Mouse (Mus musculus) cerebellum, postnatal 14 days (tissue): ENCODE results near the gene Tenm2.
A peak's percentile ranks its signal among the peaks of the same experiment; 100 is the strongest.

Experiments used
- DNase-seq, 2 experiments: peaks; one replicate each; pipeline ENCODE4 v3.0.0; 2021; ENCODE audit warnings: mixed read lengths in 2 of 2

Tenm2 gene

DNA sequence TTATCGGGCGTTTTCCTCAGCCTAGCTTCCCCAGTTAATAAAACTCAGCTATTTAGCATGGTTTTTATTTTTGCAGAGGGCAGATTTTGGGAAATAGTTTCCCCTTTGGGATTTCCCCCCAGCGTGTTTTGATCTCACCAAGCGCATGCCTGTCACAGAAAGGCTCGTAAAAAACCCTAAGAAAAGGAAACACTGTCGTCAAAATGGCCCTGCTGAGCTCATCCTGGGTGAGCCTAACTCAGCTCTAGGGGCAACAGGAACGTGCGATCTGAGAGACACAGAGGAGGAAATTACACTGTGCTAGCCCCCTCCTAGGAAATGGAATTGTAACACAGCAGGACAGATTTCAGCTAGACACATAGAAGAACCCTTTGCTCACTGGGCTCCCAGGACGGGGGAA is 1204.0 kb downstream of the Tenm2 start:
- no peak for DNase-seq

DNA sequence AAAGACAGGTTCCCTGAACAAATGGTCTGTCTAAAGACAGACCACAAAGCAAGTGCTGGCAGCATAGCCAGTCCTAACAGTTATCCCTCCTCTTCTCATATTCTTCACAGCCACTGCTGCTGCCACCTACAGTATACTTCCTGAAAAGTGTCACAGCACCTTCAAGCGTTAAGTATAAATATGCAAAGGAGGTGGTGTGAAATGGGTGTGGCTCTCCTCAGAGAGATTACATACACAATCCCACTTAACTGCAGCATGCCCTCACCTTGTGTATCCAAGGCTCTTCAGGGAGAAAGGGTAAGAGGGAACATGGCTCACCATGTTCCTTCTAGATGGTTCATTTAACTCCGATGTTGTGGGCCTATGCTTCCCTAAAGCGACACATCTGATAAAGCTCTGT is 1215.8 kb downstream of the Tenm2 start:
- no peak for DNase-seq

DNA sequence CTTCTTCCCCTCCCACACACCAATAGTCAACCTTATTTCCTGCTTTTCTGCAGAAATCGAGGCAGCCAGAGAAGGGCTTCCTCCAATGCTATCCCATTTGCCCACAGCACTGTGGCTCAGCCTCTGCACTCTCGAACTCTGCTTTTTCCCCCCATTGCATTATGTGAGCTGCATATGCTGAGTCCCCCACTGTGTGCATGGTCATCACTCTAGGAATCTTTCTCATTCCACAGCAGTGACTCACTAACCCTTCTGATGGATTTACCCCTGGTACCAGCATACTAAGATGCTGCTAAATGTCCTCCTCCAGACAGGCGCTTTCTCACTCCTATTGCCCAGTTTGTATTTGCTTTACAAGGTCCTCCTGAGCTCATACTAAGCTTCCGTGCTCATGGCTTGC is 1222.6 kb downstream of the Tenm2 start:
- DNase-seq: no peak

DNA sequence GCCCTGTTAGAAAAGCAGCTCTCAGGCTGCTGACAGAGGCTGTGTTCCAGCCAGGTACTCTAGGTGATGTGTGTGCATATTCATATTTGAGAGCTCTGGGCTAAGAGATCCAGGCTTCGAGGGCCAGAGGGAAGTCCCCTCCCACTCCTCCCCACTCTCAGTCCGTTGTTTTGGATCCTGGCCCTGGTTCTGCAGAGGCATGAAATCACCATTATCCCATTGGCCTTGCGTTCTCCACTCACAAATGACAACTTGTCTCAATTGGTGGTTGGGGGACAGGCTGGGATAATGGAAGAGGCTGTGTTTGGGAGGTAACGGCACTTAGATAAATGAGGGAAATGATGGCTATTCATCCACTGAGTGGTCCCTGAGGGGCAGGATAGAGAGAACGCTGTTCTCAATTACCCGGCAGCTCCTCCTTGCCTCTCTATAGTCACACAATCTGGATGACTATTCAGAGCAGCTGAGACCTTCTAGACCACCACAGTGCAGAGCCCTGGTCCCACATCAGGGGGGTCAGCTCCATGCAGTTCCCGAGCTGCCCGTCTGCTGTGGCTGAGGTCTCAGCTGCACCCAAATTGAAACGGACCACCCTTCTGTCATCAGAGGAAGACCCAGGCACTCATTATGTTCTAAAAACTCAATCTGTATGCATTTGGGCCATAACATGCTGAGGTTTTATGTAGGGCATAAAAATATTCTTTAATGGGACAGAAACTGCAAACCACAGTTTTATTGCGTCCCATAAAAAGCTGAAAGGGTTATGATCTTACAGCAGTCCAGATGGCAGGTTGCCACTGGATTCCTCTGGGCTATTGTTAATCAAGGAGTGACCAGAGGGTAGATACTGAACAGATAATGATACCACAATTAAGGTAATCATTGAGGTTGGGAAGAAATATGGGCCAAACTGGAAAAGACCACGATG is 1226.2 kb downstream of the Tenm2 start:
- DNase-seq: no peak

DNA sequence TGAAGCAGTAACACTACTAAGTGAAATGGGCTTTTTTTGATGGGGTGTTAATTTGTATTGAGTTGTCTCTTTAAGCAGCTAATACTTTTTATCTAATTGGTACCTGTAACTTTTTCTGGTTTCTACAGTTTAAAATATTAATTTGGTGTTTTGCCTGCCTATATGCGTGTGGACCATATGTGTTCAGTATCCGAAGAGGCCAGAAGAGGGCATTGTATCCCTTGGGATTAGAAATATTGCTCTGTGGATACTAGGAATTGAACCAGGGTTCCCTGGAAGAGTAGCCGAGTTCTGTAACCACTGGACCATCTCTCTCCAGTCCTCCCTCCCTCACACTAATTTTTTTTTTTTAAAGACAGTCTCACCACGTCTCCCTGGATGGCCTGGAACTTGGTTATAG is 1232.9 kb downstream of the Tenm2 start:
- no peak for DNase-seq

DNA sequence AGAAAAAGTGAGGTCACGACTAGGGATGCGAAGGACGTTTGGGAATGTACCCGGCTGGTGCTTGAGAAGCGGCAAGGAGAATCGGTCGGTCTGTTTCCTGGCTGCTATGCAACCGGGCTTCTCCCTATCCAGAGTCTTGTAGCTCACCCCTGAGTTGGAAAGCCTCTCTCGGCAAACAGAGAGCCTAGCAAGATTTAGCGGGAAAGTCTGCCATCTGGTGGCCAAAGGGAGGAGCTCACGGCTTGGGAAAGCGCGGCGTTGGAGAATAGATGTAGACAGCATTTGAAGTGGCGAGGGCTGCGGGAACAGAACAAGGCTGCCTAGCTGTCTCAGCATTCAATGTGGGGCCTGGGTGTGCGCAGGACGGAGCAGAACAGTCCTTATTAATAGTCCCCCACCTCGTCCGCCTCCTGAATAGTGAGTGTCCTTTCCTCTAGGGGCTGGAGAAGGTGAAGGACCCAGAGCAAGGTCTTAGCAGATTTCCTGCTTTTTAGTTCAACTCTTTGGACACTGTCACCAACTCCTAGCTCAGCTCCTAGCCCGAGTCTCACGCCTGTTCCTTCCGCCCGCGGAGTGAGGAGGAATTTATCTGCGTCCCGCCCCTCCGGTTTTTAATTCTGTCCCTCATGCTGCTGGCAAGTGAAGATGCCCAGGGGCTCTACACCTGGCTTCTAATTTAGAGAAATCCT is 1234.3 kb downstream of the Tenm2 start:
- peak; percentile 95 for DNase-seq

DNA sequence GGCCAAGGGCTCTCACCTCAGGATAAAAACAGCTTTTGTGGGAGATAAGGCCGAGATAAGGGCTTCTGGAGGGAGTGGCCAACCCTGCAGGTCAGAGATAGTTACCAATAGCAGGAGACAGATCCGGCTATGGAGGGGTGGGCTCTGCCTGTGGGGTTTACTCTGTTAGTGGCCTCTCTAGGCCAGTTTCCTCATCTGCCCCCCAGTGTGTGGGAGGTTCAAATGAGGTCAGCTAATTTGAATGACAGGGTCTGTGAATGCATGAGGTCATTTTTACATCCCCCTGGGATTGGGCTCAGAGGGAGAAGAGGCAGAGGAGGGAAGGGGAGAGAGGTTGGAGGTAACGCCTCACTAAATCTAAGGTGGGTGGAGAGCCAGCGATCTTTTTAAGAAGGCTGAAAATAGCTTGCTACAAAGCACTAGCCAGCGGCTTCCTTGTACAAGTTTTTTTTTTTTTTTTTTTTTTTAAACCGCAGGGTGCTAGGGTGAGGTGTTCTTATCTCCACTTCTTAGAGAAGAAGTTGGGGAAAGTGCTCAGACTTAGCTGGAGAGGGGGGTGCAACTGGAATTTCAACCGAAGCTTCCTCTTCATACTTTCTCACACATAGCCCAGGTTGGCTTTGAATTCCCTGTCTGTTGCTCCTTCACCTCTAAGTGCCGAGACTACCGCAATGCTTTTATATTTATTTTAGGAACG is 1235.0 kb downstream of the Tenm2 start:
- no peak for DNase-seq

DNA sequence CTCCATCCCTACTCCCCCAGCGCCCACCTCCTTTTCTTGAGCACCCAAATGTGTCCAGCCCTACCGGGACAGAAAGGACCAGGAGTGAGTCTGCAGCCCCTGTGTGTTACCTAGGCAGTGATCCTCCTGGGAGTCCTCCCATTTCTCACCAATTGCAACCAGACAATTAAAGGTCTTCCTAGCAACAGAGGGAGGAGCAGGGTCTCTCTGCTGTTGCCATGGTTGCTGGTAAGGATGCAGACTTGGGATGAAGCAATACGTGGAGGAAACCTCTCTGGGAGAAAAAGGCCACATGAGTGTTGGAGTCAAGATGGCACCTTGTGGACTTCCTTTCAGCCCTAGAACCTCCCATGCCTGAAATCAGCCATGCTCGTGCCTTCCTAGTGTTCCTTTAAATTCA is 1235.7 kb downstream of the Tenm2 start:
- no peak for DNase-seq

DNA sequence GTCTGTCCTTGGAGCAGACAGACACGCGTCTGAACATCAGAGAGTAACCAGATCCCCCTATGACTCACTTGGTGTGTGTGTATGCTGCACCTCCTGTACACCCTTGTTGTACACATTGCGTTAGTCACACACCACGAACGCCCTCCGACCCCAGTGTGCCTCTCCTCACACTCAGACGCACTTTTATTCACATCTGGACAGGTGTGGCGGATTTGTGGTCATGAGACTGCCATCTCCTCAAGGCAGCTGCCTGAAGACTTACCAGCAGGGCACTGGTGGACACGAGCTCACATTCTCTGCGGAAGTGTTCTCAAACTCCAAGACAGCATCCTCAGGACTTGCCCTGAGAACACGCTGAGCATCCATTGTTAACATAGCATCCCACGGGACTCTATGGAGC is 1237.7 kb downstream of the Tenm2 start:
- DNase-seq: no peak

DNA sequence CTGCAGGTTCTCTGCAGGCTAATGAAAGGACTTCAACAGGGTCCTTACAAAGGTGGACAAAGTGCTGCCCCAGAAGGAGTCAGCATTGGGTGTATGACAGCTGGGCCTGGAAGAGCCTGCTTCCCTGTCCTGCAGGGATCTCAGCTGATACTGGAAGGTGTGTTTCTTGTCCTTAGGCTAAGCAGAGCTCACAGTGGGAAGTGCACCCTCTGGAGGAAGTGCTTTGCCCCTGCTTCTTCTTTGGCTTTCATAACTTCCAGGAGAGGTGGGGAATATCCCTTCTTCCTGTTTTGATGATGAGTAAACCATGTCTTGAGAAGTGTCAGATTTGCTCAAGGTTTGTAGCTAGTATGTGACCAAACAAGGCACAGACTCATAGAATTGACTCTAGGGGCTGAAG is 1240.5 kb downstream of the Tenm2 start:
- no peak for DNase-seq

DNA sequence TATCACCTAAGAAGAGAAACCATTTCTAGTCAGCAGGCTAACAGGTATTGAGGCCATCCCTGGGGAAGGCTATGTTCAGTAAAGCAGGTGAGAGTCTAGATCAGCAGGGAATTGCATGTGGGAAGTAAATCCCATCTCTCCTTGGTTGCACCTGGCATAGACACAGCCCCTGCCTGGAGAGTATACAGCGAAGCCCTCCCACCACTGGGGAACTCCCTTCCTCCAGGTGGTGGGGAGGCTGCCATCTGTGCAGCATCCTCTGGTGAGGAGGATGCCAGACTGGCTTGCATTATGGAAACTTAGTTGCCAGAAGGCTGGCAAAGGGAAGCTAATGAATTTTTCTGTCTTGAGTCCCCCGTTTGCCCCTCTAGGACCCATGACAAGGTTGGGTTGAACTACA is 1243.9 kb downstream of the Tenm2 start:
- DNase-seq: peak; percentile 16 to 17

DNA sequence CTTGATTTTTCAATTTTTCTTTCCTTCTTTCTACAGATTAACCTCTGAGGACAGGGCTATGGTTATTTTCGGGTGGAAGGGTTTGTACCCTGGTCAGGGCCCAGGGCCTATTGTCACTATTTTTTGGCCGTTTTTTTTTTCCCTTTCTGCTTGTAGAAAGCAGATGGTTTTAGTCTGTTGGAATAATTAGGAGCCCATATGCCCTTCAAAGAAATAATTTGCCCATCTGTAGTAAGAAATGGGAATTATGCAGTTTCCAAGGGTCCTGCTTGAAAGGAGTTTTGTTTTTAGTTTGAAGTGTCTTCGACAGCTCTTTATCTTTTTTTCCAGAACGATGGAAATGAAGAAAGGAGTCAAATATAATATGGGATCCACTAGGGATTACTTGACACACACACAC is 1245.8 kb downstream of the Tenm2 start:
- no peak for DNase-seq

DNA sequence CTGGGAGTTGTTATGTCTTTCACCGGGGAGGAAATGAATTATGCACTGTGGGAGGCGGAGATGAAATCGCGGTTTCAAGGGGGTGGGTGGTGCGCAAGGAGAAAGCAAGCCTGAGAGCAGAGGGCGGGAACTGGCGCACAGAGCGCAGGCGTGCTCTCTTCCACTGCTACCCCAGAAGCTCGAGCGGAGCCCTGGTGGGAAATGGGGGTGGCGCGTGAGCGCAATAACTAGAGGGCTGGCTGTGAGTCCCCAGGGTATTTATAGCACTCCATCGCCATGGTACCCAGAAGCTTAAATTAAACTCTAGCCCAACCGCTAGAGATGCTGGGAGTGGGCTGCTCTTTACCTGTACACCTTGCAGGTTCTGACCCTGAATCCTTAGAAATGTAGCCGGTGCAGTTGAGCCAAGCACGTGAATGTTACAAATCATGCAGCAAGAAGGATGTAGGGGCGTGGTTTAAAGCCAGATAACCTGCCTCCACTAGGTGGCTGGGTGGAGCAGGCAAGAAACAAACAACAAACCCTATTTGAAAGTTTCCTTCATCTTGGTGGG is 1249.8 kb downstream of the Tenm2 start:
- peak; percentile 32 to 37 for DNase-seq

DNA sequence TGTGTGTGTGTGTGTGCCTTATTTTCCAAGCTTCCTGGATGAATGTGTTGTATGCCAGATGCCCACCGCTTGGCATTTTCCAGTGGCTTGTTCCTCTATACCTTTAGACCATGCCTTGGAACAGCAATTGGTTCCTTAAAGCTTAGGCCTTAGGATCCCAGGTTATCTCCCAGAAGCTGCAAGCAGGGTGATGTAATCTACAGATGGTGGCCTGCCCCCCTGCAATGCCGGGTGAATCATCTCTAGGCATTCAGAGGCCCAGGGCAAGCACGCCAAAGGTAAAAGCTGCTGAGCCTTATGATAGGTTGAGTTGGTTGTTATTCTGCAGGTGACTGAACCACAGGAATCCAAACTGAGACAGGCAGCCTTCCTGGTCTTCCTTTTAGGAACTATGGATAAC is 1253.0 kb downstream of the Tenm2 start:
- DNase-seq: no peak

DNA sequence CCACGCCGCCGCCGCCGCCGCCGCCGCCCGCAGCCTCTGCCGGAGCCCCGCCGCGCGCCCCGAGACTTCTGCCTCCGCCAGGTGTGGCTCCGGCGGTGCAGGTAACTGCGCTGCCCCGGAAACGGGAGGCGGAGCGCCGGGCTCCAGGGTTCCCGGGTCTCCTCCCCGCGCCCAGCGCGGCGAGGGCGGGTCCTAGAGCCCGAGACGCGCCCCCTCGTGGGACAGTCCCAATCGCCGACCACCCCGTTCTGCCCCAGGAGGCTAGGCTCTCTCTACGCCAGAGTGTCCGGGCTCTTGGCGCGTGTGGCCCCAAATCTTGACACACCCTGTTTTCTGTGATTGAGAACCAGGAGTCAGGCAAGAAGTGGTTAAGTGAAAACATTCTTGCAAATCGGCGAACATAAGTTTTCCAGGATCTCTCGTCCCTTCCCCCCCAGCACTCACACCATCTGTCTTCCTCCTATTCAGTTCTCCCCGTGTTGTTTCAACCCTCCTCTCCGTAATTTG is 1255.3 kb downstream of the Tenm2 start, which contains the start of gene Wwc1:
Wwc1 (minus strand) TSS at position 117 of the 507 bp plus-strand sequence.
- DNase-seq: peak; percentile 45 to 66

DNA sequence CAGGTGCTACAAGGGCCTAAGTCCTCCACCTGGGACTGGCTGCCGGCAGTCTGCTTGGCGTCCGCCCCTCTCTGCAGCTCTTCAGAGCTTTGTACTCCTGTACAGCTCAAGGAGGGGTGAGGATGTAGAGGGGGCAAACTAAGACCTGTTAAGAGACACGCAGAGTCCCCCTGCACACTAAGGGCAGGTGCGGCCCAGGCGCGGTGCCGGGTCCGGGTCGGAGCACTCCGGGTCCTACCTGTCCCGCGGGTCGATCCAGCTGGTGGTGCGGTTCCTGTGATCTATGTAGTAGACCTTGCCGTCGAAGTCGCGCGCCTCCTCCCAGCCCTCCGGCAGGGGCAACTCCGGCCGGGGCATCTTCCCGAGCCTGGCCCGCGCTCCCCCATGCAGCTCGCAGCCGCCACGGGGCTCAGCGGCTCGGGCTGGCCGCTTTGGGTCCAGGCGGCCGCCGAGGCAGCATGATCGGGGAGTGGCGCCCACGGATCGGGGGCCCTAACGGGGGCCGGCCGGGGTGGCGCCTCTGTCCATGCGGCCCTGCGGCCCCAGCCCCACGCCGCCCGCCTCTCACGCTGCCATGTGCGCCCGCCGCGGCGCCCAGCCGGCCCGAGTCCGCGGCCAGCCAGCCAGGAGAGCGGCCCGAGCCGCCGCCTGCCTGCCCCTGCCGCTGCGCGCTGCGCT is 1255.9 kb downstream of the Tenm2 start:
- peak; percentile 27 to 38 for DNase-seq

DNA sequence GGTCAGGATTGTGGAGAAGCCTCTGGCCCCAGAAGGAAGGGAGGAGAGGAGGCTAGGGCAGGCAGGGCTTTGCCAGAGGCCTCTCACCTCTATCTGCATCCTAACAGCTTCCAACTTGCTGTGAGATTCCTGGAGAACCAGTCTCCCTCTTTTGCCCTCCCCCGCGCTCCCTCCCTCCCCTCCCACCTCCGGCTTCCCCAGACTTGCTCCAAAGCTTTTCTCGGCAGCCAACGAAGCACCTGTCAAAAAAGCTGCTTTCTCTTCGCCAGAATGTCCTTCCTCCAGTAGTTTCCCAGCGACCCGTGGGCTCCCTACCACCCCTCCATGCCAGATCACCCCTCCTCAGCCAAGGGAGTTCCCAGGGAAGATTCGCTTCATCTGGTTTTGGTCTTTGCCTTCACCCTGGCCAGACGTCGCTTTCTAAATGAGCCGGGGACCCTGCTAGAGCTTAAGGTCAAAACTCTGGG is 1256.5 kb downstream of the Tenm2 start:
- no peak for DNase-seq

DNA sequence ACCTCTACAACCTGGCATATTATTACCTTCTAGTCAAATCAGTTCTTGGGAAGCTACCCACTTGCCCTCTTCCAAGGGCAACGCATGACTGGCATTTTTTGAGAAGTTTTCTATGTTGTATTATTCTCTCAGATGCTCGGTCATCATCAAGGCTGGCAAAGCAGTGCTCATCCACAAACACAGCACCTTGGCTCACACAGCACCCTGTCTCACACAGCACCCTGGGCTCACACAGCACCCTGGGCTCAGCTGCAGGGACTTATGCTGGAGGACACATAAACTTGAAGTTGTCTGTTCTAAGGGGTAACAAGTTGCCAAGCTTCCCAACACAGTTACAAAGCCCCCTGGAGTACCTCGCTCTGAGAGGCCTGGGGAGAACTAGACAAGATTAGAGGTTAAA is 1258.0 kb downstream of the Tenm2 start:
- DNase-seq: no peak

DNA sequence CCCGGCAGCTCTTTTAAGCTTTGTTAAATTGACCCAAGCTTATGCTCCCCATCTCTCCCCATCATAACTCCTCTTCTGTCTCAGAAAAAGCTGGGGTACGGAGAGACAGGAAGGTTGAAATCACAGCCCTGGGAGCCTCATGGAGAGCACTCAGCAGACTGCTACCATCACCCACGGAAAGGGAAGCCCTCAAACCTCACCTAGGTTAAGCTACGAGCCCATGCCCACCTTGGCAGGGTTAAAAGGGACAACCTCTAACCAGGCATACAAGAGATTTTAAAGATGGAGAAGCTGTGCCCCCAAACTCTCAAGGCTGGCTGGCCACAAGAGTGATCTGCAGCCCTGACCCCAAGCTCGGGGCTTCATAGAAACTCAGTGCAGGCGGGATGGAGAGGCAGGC is 1258.7 kb downstream of the Tenm2 start:
- no peak for DNase-seq

DNA sequence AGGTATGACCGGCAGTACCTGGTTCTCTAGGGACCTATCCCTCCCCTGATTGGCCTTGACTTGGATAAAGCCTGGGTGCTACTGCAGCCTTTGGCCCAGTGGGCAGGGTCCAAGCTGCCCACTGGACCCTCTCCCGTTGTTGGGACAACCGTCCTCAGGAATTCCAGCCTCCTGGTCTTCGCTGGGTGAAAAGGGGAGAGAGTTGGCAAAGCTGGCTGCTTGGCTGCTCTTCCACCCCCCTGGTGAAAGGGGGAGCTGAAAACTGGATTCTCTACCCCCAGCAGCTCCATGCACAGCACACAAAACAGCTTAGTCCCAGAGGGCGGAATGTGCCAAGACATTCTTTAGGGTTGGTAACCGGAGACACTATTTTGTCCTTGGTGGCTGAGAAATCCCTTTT is 1259.3 kb downstream of the Tenm2 start:
- peak in 1 of 2 experiments; percentile 10 for DNase-seq

DNA sequence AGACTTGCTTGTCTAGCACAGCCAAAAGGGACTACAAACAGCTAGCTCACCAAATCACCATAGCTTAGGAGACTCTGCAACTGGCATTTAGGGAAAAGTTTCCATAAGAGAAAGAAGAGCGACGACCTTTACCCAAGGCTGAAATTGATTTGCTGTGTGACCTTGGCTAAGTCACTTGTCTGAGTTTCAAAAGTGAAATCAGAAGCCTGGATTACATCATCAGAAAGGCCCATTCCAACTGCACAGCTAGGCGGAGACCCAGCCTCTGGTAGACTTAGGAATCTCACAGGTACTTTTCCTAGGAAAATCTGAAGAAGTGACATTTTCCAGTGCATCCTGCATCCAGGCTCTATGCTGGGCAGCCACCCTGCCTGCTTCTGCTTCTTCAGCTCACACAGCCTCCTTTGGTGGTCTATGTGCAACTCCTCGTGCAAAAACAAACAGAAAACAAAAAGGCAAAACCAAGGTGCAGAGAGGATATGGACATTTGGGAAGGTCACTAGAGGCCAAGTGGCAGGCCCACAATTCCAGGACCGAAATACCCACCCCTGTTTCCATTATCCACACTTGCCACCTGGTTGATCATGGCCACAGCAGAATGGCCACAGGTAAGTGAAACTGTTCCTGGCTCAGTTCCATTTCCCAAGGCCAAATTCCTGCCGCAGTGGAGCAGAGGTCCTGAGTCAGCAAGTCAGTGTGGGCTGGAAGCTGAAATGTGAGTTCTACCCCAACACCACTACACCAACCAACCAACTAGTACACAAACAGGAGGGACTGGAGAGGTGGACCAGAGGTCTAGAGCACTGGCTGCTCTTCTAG is 1260.9 kb downstream of the Tenm2 start:
- DNase-seq: no peak
